Comparison of ENCODE assay signal across 9 mouse cellular contexts in genomic region chr10:18526184-18526850, GRCm38 (mm10). TPM values are rescaled to one million over a fixed set of nuclear protein-coding genes. Genes with fewer than 3 reads are reported as not detected.
A peak's percentile ranks its signal among the peaks of the same experiment; 100 is the strongest.
DNase-seq lines count a peak whose midpoint lies in the region; ATAC-seq and TF ChIP-seq lines count a peak whose summit lies in the region.
"Had no signal": no experiment of that assay in that cellular context is flagged by ENCODE, and none has a peak within 500 bp of the region (broad histone marks: within the 10 kb centered on the region; RNA-seq: fewer than 3 reads in every experiment).

No protein-coding gene starts in this region.

- H3K36me3 ChIP-seq in lung, embryonic 14.5 days (ENCODE audit: insufficient read depth) = peaks cover 8% of the 10 kb centered on the region; the same call in 1 of the 2 replicates
- peaks cover 41% of the 10 kb centered on the region for H3K36me3 ChIP-seq in hindbrain, embryonic 14.5 days (replicated peaks; ENCODE audit: control insufficient read depth, insufficient read depth)
- no peaks in the 10 kb centered on the region; the same call in 1 of the 2 replicates for H3K36me3 ChIP-seq in stomach, postnatal 0 days (ENCODE audit: control insufficient read depth, insufficient read depth, low read length)

- WGBS in lung, embryonic 14.5 days = 78% methylated on average over 22 of the region's 22 CpGs
- 68% methylated on average over 22 of the region's 22 CpGs for WGBS in hindbrain, embryonic 14.5 days
- WGBS in stomach, postnatal 0 days = 72% methylated on average over 22 of the region's 22 CpGs

- H3K4me2 ChIP-seq in lung, embryonic 14.5 days = no peak overlapping the region
- no peak overlapping the region for H3K4me2 ChIP-seq in hindbrain, embryonic 14.5 days (replicated peaks)
- no peak overlapping the region for H3K4me2 ChIP-seq in stomach, postnatal 0 days (replicated peaks; ENCODE audit: low read depth)

- TF ChIP-seq EP300 in stomach, postnatal 0 days (optimal IDR thresholded peaks at IDR 0.05) = no peak

- H3K27ac ChIP-seq in lung, embryonic 14.5 days (ENCODE audit: low read depth) = no peak overlapping the region; the same call in 1 of the 2 replicates
- H3K27ac ChIP-seq in hindbrain, embryonic 14.5 days = 0 out of 2 replicates have a peak overlapping the region, but pooled peaks have one; percentile 34
- H3K27ac ChIP-seq in stomach, postnatal 0 days (replicated peaks) = no peak overlapping the region

- no peak for DNase-seq in lung, embryonic 14.5 days
- DNase-seq in lung, postnatal 14 days = no peak
- no peak for DNase-seq in hindbrain, embryonic 14.5 days (ENCODE audit: low spot score)
- DNase-seq in left cerebral cortex, postnatal 25 days (ENCODE audit: low spot score in 2 of 2) = peak; percentile 65 to 82
- DNase-seq in stomach, postnatal 0 days (ENCODE audit: low spot score) = no peak
- DNase-seq in ovary, postnatal 36 days (ENCODE audit: low spot score) = no peak
- no peak for DNase-seq in liver

- no peak overlapping the region for H3K9ac ChIP-seq in lung, embryonic 14.5 days
- H3K9ac ChIP-seq in hindbrain, embryonic 14.5 days = no peak overlapping the region
- H3K9ac ChIP-seq in stomach, postnatal 0 days (ENCODE audit: low read length) = no peak overlapping the region

- ATAC-seq in lung, embryonic 14.5 days (ENCODE audit: insufficient read depth) = peak; percentile 65; the same call in 1 of the 2 replicates
- ATAC-seq in frontal cortex, adult (ENCODE audit: low TSS enrichment) = peak; percentile 88
- peak; percentile 59; the same call in 1 of the 2 replicates for ATAC-seq in hindbrain, embryonic 14.5 days (ENCODE audit: low FRiP score)
- ATAC-seq in stomach, postnatal 0 days (ENCODE audit: low FRiP score, low TSS enrichment) = 0 out of 2 replicates have a peak, but pooled peaks have one; percentile 41

- no peaks in the 10 kb centered on the region for H3K9me3 ChIP-seq in lung, embryonic 14.5 days (ENCODE audit: low read depth, low read length)
- no peaks in the 10 kb centered on the region for H3K9me3 ChIP-seq in hindbrain, embryonic 14.5 days (ENCODE audit: control insufficient read depth, low read length)
- H3K9me3 ChIP-seq in stomach, postnatal 0 days (ENCODE audit: control insufficient read depth, low read length) = no peaks in the 10 kb centered on the region

- no peak overlapping the region for H3K4me3 ChIP-seq in lung, embryonic 14.5 days (ENCODE audit: low read depth, low read length)
- no peak overlapping the region for H3K4me3 ChIP-seq in hindbrain, embryonic 14.5 days (replicated peaks; ENCODE audit: low read length)
- H3K4me3 ChIP-seq in stomach, postnatal 0 days (ENCODE audit: low read depth, low read length) = no peak overlapping the region

- no peaks in the 10 kb centered on the region for H3K4me1 ChIP-seq in lung, embryonic 14.5 days (ENCODE audit: insufficient read depth)
- H3K4me1 ChIP-seq in hindbrain, embryonic 14.5 days (replicated peaks; ENCODE audit: control insufficient read depth, insufficient read depth, low read length) = peaks cover 3% of the 10 kb centered on the region; the same call in 1 of the 2 replicates
- H3K4me1 ChIP-seq in stomach, postnatal 0 days (replicated peaks; ENCODE audit: control insufficient read depth, insufficient read depth) = no peaks in the 10 kb centered on the region

- no peak for TF ChIP-seq CTCF in lung, embryonic 14.5 days (IDR thresholded peaks at IDR 0.05; ENCODE audit: low read depth)
- no peak for TF ChIP-seq CTCF in stomach, postnatal 0 days (IDR thresholded peaks at IDR 0.05; ENCODE audit: low read depth)

- intact Hi-C loops in left cerebral cortex, postnatal 25 days (cut with DNase I) = loop anchor here (2.0 to 5.0 kb wide), 2 partner anchors 48 to 289 kb away; no protein-coding TSS in a partner anchor

- H3K27me3 ChIP-seq in lung, embryonic 14.5 days (ENCODE audit: insufficient read depth, low read length) = no peaks in the 10 kb centered on the region
- H3K27me3 ChIP-seq in hindbrain, embryonic 14.5 days (ENCODE audit: control insufficient read depth, insufficient read depth, low read length) = no peaks in the 10 kb centered on the region
- no peaks in the 10 kb centered on the region for H3K27me3 ChIP-seq in stomach, postnatal 0 days (ENCODE audit: control insufficient read depth, insufficient read depth, low read length)
- H3K27me3 ChIP-seq: CH12.LX had no signal

RNA-seq across cellular contexts. Expression of gene Hebp2, which starts 19.6 kb away (rescaled TPM):
- 9.6 and 13.3 TPM in 2 replicates for polyA plus RNA-seq in lung, embryonic 14.5 days (2014; fragmentation: Nextera tagmentation; extraction: Ambion mirVana)
- polyA plus RNA-seq in hindbrain, embryonic 14.5 days (2014; fragmentation: Nextera tagmentation; extraction: Ambion mirVana) = 13.5 and 14.2 TPM in 2 replicates
- total RNA-seq in left cerebral cortex, postnatal 25 days (2021) = 1 to 10 TPM; 2.8 to 3.8 TPM
- polyA plus RNA-seq in stomach, postnatal 0 days (2015; fragmentation: Nextera tagmentation; extraction: Ambion mirVana) = 112 and 129 TPM in 2 replicates

Comparison
In these comparisons a context has a peak if more than half of its experiments do, and no peak if none do; other contexts are left out.
1. DNase-seq: peak in left cerebral cortex, postnatal 25 days (2 of 2); none in lung, embryonic 14.5 days (single experiment), lung, postnatal 14 days (single experiment), hindbrain, embryonic 14.5 days (single experiment), stomach, postnatal 0 days (single experiment), ovary, postnatal 36 days (single experiment) and liver (single experiment).
2. Peak in every context shown above with its lines, with median percentiles within 50 percentile points of each other: ATAC-seq.